Mouse (Mus musculus) ovary, postnatal 10 days (tissue): ENCODE measurements around the gene Mprip.

Experiments used
- DNase-seq: peaks from one replicate; pipeline ENCODE4 v3.0.0; 2022; ENCODE audit warnings: low spot score

The Mprip gene

DNA sequence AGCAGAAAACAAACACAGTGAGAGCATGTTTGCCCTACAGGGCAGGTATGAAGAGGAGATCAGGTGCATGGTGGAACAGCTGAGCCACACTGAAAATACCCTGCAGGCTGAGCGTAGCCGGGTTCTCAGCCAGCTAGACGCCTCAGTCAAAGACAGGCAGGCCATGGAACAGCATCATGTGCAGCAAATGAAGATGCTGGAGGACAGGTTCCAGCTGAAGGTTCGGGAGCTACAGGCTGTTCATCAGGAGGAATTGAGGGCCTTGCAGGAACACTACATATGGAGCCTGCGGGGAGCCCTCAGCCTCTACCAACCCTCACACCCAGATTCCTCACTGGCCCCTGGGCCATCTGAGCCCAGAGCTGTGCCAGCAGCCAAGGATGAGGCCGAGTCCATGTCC, 99.7 kb downstream of the Mprip start:
- DNase-seq, result no peak

DNA sequence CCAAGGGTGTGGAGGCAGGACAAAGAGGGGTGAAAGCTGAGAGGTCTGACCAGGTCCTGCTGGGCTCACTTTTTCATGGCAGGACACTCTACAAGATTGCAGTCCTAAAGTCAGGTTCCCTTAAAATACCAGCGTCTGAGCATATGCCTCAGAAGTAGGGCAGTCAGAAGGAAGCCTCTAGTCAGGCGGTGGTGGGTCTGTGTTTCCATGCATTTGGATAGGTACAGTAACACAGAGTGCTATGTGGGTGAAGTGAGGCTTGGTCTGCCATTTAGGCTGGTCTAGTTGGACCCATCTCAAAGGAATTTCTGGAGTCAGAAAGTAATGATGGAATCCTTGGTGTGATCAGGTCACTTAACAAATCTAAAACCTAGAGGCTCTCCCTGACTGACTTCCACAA, 108.2 kb downstream of the Mprip start:
- DNase-seq, result no peak

DNA sequence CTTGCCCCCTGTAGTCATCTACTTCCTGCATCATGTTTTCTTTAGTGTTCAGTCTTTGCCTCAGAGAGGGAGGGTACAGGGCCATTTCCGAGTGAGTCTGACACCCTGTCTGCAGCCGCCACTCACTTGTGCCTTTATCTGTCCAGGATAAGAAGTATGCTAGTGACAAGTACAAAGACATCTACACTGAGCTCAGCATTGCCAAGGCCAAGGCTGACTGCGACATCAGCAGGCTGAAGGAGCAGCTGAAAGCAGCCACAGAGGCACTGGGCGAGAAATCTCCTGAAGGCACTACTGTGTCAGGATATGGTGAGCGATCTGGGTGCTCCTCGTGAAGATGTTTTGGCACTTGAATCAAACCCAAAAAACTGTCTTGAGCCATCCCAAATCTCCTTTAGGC, 108.6 kb downstream of the Mprip start:
- DNase-seq, result no peak

DNA sequence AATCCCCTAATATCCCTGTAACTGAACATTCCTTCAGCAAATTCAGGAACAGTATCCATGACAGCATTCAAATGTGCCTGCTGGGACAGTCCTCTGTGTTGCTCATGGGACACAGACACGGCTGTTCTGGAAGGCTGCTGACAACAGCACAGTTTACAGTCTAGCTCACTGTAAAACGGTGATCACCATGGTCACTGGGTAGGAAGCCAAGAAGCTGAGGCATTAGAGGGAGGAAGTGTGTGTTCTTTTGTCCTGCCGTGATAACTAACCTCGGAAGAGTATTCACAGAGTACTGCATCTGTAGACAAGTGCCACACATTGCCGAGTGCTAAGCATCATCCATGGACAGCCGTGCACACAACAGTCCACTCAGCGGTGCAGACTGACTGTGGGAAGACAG, 109.6 kb downstream of the Mprip start:
- DNase-seq, result no peak

DNA sequence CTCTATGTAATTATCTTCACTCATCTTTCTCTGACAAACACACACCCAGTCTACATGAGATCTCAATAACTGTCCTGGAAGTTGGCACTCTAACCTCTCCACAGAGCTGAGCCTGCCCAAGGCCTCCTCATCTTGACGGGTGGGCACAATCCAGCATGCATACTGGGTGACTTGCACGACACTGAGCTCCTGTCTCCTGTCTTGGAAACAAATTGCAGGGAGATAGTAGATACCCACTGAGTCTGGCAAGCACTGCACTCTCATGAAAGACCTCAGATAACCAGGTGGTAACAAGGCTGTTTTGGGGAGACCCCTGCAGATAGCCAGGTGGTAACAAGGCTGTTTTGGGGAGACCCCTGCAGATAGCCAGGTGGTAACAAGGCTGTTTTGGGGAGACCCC, 111.2 kb downstream of the Mprip start:
- DNase-seq, result no peak

DNA sequence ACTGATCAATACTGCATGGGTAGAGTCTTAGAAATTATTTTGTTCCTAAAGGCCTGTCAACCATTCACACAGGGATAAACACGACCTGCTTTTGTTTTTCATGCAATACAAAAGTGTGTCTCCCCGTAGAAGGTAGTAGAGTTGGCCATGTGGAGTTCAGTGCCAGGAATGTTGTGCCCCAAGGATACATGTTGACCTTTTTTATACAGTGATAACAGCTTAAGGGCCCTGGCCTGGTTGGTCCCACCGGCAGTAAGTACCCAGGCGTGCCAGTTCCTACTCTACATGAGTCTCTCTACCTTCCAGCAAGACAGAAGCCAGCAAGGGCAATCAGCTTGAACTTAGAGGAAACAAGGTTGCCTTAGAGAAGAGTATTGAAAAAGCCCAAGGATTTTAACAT, 111.8 kb downstream of the Mprip start:
- no peak for DNase-seq

DNA sequence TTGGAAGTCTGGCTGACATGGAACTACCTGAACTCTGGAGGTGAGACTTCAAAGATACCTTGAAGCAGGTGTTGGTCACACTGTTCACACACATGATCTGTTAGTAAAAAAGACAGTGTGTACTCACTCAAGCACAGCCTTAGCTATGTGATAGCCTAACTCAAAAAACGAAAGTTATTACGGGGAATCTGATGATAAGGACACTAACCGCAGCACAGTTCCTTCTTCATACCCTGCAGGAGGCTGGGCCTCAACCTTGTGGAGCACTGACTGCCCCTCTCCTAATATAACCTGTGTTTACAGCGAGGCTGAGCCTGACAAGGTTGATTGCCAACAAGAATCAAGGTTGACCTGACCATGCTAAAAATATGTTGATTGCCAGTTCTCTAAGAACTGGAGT, 113.4 kb downstream of the Mprip start:
- DNase-seq, result no peak

DNA sequence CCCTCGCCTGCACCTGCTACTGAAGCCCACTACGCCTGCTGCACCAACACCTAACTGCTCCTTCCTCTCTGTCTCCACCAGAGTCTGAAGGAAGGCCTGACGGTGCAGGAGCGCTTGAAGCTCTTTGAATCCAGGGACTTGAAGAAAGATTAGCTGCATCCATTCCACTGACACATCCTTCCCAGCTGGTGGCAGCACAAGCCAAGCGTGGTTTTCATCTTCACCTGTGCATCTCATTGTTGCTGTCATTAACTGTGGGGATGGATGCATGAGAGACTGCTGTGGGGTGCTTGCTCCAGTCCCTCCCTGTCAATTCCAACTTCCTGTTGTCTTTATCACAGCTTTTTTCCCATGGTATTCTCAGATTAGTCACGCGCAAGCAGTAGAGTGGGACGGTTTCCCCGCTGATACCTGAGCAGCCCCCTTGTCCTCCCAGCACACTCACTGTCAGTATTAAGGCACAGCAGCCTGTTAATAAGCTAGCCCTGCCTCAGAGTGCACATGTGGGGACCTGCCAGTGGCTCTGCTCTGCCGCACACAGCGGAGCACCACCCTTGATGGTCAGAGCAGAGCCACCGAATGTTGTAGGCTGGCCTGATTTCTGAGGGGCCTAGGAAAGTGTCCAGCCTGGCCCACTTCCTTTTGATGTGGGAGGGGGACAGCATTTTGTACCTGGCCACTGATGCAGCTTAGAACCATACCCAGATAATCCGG, 114.5 kb downstream of the Mprip start:
- DNase-seq, result no peak

DNA sequence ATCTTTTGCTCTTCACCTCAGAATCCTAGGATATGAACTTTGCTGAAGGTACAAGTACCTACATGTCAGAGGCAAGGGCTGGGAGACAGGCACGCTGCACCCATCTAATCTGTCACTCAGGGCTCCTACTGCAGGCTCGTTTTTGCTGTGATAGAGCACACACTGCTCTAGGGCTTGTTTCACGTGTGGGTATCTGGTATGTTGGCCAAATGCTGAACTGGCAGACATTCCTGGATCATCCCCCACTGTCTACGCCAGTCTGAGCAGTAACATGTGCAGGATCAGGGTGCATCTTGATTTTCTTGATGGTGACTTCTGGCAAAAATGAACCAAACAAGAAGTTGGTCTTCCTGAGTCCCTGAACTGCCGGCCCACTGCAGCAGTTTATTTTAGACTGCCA, 116.2 kb downstream of the Mprip start:
- DNase-seq, result no peak

DNA sequence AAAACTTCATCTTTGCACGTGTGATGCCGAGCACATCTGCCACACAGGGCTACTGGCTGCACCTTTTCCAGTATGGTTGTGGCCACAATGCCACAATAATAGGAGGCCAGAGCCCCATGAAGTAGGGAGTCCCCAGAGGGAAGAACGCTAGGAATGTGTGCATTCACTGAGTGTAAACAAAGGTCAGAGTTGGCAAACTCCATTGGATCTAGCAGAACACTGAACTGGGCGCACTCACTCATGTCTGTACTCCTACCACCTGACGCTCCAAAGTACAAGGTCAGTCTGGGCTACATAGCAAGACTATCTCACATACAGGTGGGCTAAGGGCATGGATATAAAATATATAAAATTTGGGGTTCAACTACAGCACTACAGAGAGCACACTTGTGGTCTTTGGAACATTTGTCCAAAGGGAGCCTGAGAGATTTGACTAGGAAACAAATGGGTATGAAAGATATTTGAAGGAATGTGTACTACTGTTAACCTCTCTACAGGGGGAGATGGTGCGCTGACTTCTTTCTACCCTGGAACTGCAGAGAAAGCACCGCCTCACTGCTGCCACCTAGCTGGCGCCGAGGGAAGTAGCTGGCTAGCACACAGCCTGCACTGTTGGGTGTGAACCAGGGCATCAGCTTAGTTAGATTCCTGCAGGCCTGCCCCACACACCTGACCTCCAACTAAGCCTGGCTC, 117.2 kb downstream of the Mprip start:
- peak; percentile 27 for DNase-seq

DNA sequence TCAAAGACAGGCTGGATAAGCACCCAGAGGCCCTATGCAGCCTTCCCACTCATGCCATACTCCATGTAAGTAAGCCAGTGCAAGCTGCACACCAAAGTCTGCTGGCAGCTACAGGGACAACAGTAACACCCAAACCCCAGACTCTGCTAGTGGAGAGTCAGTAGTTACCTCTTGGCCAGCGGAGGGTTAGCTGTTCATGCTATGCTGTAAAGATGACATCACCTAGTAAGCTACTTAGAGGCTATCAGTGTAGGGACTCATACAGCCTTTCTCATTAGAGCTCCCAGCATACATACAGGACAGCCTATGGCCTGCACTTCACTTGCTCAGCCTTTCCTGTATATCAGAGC, 117.7 kb downstream of the Mprip start:
- DNase-seq, result no peak

DNA sequence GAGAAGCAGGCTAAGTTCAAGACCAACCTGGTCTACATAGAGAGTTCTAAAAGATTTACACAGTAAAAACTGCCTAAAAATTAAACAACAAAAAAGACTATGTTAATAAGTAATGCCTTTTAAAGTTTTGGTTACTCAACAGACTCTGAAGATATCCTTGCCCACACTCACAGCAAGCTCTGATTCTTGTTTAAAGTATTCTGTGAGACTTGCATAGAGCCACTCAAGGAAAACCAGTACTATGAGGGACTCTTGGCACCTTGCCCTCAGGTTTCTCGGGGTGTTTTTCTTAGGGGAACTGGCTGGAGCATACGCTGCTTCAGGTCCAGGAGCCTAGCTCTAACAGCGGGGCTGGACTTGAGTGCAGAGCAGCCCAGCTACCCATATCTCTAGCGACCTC, 118.3 kb downstream of the Mprip start:
- no peak for DNase-seq

DNA sequence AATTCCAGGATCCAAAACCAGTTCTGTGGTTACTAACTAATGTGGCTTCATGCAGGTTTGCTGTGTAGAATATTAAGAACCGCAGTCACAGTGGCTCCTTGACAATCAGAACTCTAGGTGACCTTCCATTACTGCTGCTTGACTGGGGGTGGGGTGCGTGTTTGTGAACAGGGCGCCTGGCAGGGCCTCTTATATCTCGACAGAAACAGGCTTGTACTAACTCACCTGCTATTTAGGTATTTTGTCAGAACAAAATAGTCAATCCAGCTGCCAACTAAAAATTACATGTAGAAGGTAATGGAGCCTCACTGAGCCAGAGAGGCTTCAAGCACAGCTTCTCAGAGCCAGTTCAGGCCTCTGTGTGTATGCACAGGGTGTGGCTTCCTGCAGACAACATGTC, 119.1 kb downstream of the Mprip start:
- no peak for DNase-seq

DNA sequence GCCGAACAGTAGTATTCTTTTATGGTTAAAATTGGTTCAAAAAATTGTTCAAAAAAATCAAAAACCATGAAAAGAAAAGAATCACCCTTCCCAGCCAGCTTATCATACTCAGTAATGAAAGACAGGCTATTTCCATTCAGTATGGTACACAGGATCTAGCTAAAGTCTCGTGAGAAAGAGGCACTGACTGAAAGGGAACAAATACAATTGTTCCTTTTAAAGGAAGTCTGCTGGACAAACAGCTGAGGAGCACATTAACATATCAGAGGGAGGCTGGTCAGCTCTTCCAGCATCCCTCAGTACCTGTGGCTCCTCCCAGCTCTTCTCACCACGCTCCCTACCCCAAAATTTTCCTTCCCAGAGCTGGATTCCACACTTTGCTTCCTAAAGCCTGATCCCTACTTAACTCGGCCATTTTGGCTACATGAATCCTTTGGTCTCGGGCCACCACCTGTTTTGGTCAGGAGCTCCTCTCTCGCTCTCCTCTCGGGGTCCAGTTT, 121.0 kb downstream of the Mprip start:
- no peak for DNase-seq

DNA sequence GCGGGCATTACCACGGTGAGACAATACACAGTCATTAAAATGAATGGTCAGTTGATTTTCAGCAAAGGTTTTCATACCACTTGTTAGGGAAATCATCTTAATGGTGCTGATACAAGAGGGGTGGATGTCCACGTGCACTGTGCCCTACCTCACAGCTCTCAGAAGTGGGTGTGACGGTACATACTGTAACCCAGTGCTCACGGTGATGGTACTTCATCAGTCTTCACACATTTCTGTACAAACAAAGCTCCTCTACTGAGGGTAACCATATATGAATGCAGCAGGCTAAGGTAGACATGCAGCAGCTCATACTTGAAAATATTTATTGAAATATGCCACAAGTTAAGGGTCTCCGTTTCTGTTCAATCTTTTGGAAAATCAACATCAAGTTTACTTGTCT, 122.5 kb downstream of the Mprip start:
- DNase-seq, result no peak

DNA sequence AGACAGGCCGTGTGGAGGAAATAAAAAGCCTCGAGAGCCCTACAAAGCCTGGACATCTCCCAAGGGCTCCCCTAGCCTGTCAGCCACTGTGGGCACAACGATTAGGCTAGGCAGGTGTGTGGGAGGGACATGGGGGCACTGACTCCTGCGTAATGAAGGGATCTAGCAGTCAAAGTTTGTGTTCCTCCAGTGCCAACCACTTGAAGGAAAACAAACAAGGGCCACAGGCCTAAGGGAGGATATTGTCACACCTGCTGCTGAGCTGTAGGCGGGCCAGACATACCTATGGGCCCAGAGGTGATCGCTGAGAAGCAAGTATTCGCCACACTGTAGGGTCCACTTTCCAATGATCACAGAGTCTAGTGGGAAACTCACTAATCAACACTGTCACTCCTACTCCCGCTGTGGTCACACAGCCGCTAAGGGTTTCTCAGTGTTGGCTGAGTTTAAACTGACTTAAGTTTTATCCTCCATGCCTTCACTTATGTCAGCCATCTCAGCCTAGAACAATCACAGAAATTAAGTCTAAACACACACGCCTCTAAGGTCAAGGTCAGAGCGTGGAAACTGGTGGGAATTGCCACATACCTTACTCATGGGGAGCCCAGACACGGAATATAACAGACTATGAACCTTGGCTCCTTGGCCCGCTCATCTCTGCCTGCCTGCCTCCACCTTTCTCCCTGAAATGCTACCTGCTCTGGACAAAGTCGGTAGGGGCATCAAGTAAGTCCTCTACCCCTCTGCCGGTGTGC, 125.5 kb downstream of the Mprip start:
- DNase-seq, result no peak

DNA sequence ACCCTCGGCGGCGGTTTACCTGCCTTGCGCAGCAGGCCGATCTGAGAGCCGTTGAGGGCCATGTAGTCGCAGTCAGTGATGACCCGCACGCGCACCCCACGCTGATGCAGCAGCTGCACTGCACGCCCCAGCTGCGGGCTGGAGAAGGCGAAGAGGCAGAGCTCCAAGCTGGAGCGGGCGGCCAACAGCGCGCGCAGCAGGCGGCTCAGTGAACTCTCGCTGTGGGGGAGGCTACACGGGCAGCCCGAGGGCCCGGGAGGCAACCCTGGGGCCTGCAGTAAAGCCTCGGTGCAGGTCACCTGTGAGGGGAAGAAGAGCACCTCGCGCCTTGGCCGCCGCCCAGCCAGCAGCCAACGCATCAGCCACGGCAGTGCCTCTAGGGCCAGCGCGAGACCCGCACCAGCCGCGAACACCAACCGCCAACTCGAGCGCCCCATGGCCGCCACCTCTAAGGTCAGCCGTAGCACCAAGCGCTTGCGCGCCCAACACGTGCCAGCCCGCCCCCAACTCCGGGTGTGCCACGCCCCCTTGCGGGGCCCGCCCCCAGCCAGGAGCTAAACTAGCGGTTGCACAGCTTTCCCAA, 126.2 kb downstream of the Mprip start, which contains the start of gene Pld6:
Pld6 (minus strand) TSS at position 447 of the 583 bp plus-strand sequence.
- DNase-seq, result peak; percentile 18

DNA sequence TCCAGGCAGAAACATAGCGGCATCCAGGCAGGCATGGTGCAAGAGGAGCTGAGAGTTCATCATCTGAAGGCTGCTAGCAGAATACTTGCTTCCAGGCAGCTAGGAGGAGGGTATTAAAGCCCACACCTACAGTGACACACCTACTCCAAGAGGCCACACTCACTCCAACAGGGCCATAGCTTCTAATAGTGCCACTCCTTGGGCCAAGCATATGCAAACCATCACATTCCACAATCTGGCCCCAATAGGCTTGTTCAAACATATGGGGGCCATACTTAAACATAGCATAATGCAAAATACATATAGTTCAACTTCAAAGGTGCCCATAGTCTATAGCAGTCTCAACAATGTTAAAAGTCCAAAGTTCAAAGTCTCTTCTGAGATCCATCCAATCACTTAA, 128.2 kb downstream of the Mprip start:
- no peak for DNase-seq

DNA sequence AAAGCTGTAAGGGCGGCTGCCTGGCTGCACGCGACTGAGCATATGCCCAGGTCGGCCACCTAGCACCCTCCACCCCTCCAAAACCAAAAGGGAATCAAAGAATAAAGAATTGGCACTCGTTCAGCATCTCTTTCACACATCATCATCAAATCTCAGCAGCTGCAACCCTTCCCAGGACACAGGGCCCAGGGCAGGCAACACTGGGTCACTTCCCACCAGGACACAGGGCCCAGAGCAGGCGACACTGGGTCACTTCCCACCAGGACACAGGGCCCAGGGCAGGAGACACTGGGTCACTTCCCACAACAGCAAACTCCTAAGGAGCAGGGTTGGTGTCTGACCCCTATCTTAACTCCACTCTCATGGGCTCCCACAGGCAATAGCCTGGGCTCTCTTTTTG, 132.3 kb downstream of the Mprip start:
- no peak for DNase-seq

DNA sequence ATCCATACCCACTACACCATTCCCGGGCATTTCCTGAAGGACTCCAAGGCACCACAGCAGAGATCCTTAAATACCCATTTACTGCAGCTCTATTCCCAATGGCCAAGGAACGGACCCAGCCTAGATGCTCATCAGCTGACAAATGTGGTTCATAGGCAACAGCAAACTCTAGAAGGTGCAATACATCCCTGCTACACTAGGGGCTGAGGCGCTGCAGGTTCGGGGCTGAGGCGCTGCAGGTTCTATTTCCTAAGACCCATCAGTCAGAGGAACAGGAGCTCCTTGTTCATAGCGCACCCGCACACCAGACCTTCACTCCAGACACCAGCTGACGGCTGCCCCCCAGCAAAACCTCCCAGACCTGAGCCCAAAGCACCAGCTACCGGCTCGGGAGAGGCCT, 139.3 kb downstream of the Mprip start:
- no peak for DNase-seq

DNA sequence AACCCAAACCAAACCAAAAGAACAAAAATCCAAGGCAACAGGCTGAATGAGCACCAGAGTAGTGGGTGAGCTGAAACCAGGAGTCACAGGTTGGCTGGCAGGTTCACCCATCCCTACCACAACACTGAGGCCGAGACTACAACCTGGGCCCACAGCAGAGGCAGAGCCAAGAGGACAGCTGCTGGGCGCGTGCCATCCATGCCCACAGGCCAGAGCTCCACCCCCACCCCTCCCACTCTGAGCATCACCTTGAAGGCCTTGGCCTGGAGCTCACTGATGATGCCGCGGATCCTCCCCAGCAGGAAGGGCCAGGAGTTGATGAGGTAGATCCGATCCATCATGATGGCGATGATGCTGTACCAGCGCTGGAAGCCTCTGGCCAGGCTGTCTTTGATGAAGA, 140.8 kb downstream of the Mprip start:
- DNase-seq, result no peak

DNA sequence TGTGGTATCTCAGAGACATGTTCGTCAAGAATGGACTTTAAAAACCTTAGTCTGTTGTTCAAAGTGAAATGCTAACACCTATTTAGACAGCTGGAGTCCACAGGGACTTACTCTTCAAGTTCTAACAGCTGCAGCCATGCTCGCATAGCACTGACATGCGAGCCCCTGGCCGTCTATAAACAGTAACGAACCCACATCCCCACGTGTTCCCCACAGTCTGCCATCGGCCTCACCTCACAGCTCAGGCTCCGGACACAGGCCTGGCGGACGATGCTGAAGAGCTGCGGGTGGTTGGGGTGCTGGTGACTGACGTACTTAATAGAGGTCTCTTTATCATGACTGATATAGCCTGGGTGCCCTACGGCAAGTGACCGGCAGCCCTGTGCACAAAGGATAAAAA, 142.4 kb downstream of the Mprip start:
- DNase-seq, result no peak
